Mouse (Mus musculus) limb, embryonic 13.5 days (tissue): ENCODE measurements around the gene Tmcc1. TPM values are rescaled to one million over a fixed set of nuclear protein-coding genes. Genes with fewer than 3 reads are reported as not detected.

Experiments
- ATAC-seq: fragments of 200-750 bp; cut with Nextera tagmentation; 2 replicates; pipeline ENCODE4 v1.8.0; 2017; ENCODE audit warnings: low read depth, moderate number of reproducible peaks, moderate TSS enrichment; ENCODE audit not compliant: low FRiP score
- H3K27ac ChIP-seq: fragments of 300-500 bp; sonication (generic); 2 replicates; pipeline ENCODE4 v1.5.1; 2015; ENCODE audit warnings: inconsistent platforms, mild to moderate bottlenecking, moderate library complexity
- H3K27me3 ChIP-seq: fragments of 300-500 bp; sonication (generic); 2 replicates; pipeline ENCODE4 v1.6.1; 2015; ENCODE audit warnings: mild to moderate bottlenecking, inconsistent platforms
- H3K36me3 ChIP-seq: fragments of 300-500 bp; sonication (generic); 2 replicates; pipeline ENCODE4 v1.6.1; 2015; ENCODE audit warnings: inconsistent platforms, mild to moderate bottlenecking, moderate library complexity
- H3K4me1 ChIP-seq: fragments of 300-500 bp; sonication (generic); 2 replicates; pipeline ENCODE4 v1.6.1; 2015; ENCODE audit warnings: inconsistent platforms
- H3K4me2 ChIP-seq: fragments of 300-500 bp; sonication (generic); replicated peaks from 2 replicates; pipeline ENCODE4 v1.6.1; 2015; ENCODE audit warnings: inconsistent platforms, mild to moderate bottlenecking, moderate library complexity
- H3K4me3 ChIP-seq: fragments of 300-500 bp; sonication (generic); 2 replicates; pipeline ENCODE4 v1.5.1; 2015; ENCODE audit warnings: moderate library complexity, mild to moderate bottlenecking, inconsistent platforms
- H3K9ac ChIP-seq: fragments of 300-500 bp; sonication (generic); 2 replicates; pipeline ENCODE4 v1.6.1; 2015; ENCODE audit warnings: mild to moderate bottlenecking, inconsistent platforms
- H3K9me3 ChIP-seq: fragments of 300-500 bp; sonication (generic); 2 replicates; pipeline ENCODE4 v1.6.1; 2016; ENCODE audit warnings: inconsistent platforms
- WGBS: fragments of 180-500 bp; shearing (Covaris S2); methylation state at CpG from one replicate; pipeline ENCODE4 v1.1.7; 2015; 5-methylcytosine and 5-hydroxymethylcytosine counted together
- polyA plus RNA-seq: library from polyadenylated mRNA; unstranded; fragments of >200 nt; fragmentation: Nextera tagmentation; extraction: Ambion mirVana; gene quantifications from 2 replicates; pipeline ENCODE4 v1.2.1, GENCODE M21; 2015

Gene Tmcc1
- polyA plus RNA-seq, 1 experiment from 2014 or later, result 18.8 TPM

GRCm38 (mm10) chr6:116036555-116036954 is 156.7 kb downstream of the Tmcc1 start:
- no peaks in the 10 kb centered on the region for H3K4me1 ChIP-seq
- peaks cover 5% of the 10 kb centered on the region; the same call in 1 of the 2 replicates for H3K36me3 ChIP-seq
- H3K9ac ChIP-seq, result no peak overlapping the region
- H3K9me3 ChIP-seq, result no peaks in the 10 kb centered on the region
- WGBS, result 88% methylated on average over 2 of the region's 2 CpGs
- no peak overlapping the region for H3K27ac ChIP-seq
- H3K27me3 ChIP-seq, result no peaks in the 10 kb centered on the region
- no peak for ATAC-seq
- H3K4me3 ChIP-seq, result no peak overlapping the region
- no peak overlapping the region for H3K4me2 ChIP-seq

- 93% methylated on average over 5 of the region's 5 CpGs for WGBS
Measured at GRCm38 (mm10) chr6:116031052-116031451, 162.2 kb downstream of the Tmcc1 start.

DNA sequence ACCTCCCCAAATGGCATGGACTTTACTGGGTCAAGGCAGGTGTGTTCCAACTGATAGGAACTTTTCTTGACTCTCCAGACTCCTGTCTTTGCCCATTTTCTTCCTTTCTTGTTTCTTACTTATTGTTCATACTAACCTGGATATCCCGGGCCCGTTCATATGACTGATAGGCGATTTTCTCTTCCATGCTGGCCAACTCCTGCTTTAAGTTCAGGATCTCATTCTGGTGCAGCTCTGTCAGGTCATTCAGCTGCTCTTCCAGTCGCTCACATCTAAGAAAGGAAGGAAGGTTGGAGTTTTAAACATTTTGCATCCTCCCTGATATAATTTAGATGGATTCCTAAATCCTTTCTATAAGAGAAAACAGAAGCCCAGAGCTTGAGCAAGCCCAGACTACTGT is 168.6 kb downstream of the Tmcc1 start:
- Histone ChIP-seq H3K27me3 (no peaks in the 10 kb centered on the region), H3K4me2 (no peak overlapping the region), H3K9ac (no peak overlapping the region), H3K9me3 (peaks cover 9% of the 10 kb centered on the region), H3K36me3 (peaks cover 53% of the 10 kb centered on the region), H3K27ac (no peak overlapping the region), H3K4me3 (no peak overlapping the region), H3K4me1 (no peaks in the 10 kb centered on the region)
- 89% methylated on average over 4 of the region's 4 CpGs for WGBS
- no peak for ATAC-seq

More at GRCm38 (mm10) chr6:116031052-116031451, 162.2 kb downstream of the Tmcc1 start:
- no peak overlapping the region for H3K27ac ChIP-seq
- no peak for ATAC-seq
- no peak overlapping the region for H3K4me2 ChIP-seq
- peaks cover 8% of the 10 kb centered on the region for H3K36me3 ChIP-seq
- H3K27me3 ChIP-seq, result no peaks in the 10 kb centered on the region
- no peak overlapping the region for H3K9ac ChIP-seq
- H3K4me3 ChIP-seq, result no peak overlapping the region
- no peaks in the 10 kb centered on the region for H3K9me3 ChIP-seq
- H3K4me1 ChIP-seq, result no peaks in the 10 kb centered on the region

DNA sequence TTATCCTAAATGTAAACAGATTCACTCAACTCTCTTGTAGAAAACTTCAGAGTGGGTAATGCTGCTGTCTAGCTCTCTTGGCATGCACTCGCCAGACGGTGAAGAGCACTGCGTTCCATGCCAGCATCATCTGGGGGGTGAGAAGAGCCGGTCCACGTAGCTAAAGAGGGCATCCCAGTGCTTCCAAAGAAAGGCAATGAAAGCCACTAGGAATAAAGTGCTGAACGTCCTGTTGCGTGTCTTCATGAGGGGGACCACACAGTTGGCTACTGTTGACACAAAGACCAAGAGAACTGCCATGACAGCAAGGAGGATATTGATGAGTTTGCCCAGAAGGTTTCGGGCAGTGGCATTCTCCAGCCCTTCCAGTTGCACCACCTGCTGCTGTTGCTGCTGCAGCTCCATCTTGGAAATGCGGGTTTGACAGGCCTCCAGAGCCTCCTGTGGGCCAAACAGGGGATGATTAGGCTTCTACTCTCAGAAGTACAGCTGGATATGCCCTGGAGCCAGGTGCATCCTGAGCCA is 171.3 kb downstream of the Tmcc1 start:
- no peak for ATAC-seq
- WGBS, result 85% methylated on average over 9 of the region's 9 CpGs
- H3K36me3 ChIP-seq, result peaks cover 53% of the 10 kb centered on the region

DNA sequence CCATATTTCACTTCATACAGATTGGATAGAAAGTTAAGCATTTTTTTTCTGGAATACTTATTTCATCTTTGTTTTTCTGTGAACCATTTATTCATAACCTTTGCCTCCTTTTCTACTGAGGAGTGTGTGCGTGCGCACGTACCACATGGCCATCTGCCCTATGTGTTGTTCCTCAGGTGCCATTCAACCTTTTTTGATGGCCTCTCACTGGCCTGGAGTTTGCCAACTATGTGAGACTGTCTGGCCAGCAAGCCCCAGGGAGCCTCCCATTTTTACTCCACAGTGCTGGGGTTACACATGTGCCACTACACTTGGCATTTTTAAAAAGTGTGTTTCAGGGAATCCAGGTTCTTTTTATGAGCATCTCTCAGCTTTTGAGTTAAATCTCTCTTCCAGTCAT is 177.4 kb downstream of the Tmcc1 start:
- H3K27me3 ChIP-seq, result no peaks in the 10 kb centered on the region
- no peaks in the 10 kb centered on the region for H3K4me1 ChIP-seq
- H3K4me2 ChIP-seq, result no peak overlapping the region
- no peak overlapping the region for H3K4me3 ChIP-seq
- H3K9me3 ChIP-seq, result no peaks in the 10 kb centered on the region
- 90% methylated on average over 3 of the region's 3 CpGs for WGBS
- H3K36me3 ChIP-seq, result peaks cover 15% of the 10 kb centered on the region
- H3K9ac ChIP-seq, result no peak overlapping the region
- no peak for ATAC-seq
- H3K27ac ChIP-seq, result no peak overlapping the region

More for the DNA sequence above, 171.3 kb downstream of the Tmcc1 start:
- no peak overlapping the region for H3K4me2 ChIP-seq
- peaks cover 9% of the 10 kb centered on the region for H3K9me3 ChIP-seq
- no peak overlapping the region for H3K27ac ChIP-seq
- H3K9ac ChIP-seq, result no peak overlapping the region
- no peaks in the 10 kb centered on the region for H3K27me3 ChIP-seq
- H3K4me3 ChIP-seq, result no peak overlapping the region
- H3K4me1 ChIP-seq, result no peaks in the 10 kb centered on the region

GRCm38 (mm10) chr6:116014111-116014510 is 179.2 kb downstream of the Tmcc1 start:
- H3K4me3 ChIP-seq, result no peak overlapping the region
- no peak overlapping the region for H3K9ac ChIP-seq
- no peaks in the 10 kb centered on the region for H3K36me3 ChIP-seq
- WGBS, result 67% methylated on average over 6 of the region's 6 CpGs
- ATAC-seq, result no peak
- H3K27ac ChIP-seq, result no peak overlapping the region
- no peaks in the 10 kb centered on the region for H3K9me3 ChIP-seq
- no peak overlapping the region for H3K4me2 ChIP-seq
- H3K4me1 ChIP-seq, result no peaks in the 10 kb centered on the region
- no peaks in the 10 kb centered on the region for H3K27me3 ChIP-seq

GRCm38 (mm10) chr6:116013687-116014086 is 179.6 kb downstream of the Tmcc1 start:
- H3K27me3 ChIP-seq, result no peaks in the 10 kb centered on the region

DNA sequence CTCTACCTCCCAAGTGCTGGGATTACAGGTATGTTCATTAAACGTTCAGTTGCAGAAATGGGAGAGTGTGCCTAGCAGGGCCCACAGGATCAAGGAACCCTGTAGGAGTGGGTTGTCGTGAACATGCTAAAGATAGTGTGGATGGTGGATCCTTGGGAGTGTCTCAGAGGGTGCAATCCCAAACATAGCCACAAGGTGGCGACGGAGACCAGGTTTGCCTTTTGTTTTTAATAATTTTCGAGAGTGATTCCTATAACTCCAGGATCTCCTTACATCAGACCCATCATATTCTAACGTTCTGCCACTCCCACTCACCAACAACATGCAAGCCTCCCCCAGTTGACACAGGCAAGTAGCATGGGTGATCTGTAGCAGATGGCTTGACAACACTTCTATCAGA is 182.7 kb downstream of the Tmcc1 start:
- Histone ChIP-seq H3K4me2 (no peak overlapping the region), H3K4me3 (no peak overlapping the region), H3K4me1 (peaks cover 12% of the 10 kb centered on the region; the same call in 1 of the 2 replicates), H3K27ac (no peak overlapping the region), H3K9ac (no peak overlapping the region), H3K9me3 (no peaks in the 10 kb centered on the region), H3K36me3 (no peaks in the 10 kb centered on the region), H3K27me3 (no peaks in the 10 kb centered on the region)
- WGBS, result 5% methylated on average over 6 of the region's 6 CpGs
- no peak for ATAC-seq

More at GRCm38 (mm10) chr6:116013687-116014086, 179.6 kb downstream of the Tmcc1 start:
- Histone ChIP-seq H3K27ac (no peak overlapping the region), H3K4me2 (no peak overlapping the region), H3K9me3 (no peaks in the 10 kb centered on the region), H3K9ac (no peak overlapping the region), H3K36me3 (no peaks in the 10 kb centered on the region), H3K4me1 (no peaks in the 10 kb centered on the region), H3K4me3 (no peak overlapping the region)
- no peak for ATAC-seq
- 58% methylated on average over 3 of the region's 3 CpGs for WGBS

DNA sequence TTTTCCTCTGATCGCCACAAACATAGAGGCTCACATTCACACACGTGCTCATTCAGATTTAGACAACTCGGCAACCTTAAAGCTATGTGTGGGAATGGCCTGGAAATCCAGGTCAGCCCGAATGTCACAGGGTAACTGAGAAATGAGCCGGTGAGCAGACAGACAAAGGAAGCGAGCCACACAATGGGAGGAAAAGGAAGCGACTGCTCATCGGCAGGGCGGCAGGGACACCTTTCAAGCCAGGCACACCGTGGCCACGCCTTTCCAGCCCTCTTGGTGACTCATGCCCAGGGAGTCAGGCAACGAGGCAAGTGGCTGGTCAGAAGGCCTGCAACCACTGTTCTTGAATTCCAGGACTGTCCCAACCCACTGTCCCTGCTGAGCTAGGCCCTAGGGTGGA is 183.9 kb downstream of the Tmcc1 start:
- H3K27ac ChIP-seq, result no peak overlapping the region
- no peak overlapping the region for H3K9ac ChIP-seq
- no peaks in the 10 kb centered on the region for H3K9me3 ChIP-seq
- H3K36me3 ChIP-seq, result no peaks in the 10 kb centered on the region
- no peak overlapping the region for H3K4me2 ChIP-seq
- no peak for ATAC-seq
- no peak overlapping the region for H3K4me3 ChIP-seq
- WGBS, result 65% methylated on average over 12 of the region's 12 CpGs
- no peaks in the 10 kb centered on the region for H3K27me3 ChIP-seq
- peaks cover 13% of the 10 kb centered on the region for H3K4me1 ChIP-seq

- 23% methylated on average over 8 of the region's 9 CpGs for WGBS
- Histone ChIP-seq H3K4me2 (no peak overlapping the region), H3K4me3 (no peak overlapping the region), H3K27ac (no peak overlapping the region), H3K9me3 (no peaks in the 10 kb centered on the region), H3K4me1 (peaks cover 21% of the 10 kb centered on the region), H3K36me3 (no peaks in the 10 kb centered on the region), H3K9ac (no peak overlapping the region), H3K27me3 (no peaks in the 10 kb centered on the region)
- ATAC-seq, result peak; percentile 12; the same call in 1 of the 2 replicates
Measured at GRCm38 (mm10) chr6:116007561-116008173, 185.6 kb downstream of the Tmcc1 start.

DNA sequence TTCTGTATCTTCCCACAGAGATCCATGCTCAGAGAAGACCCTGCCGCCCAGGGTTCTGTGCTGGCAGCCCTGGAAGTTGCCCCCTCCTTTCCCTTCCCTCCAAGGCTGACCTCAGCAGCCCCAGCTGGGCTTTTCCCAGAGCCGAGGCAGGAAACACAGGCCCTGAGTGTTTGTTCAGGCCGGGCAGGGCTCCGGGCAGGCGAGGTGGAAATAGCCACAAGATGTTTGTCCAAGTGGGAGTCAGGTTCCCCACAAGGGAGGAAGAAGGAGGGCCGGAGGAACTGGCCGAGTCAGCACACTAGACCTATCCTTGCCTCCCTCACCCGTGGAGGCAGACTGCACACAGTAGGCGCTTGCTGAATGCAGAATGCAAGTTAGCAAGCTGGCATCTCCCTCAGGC is 186.6 kb downstream of the Tmcc1 start:
- H3K4me3 ChIP-seq, result no peak overlapping the region

GRCm38 (mm10) chr6:116005959-116006288 is 187.4 kb downstream of the Tmcc1 start:
- no peak overlapping the region for H3K9ac ChIP-seq
- no peak for ATAC-seq
- no peaks in the 10 kb centered on the region for H3K27me3 ChIP-seq
- no peaks in the 10 kb centered on the region for H3K9me3 ChIP-seq
- WGBS, result 88% methylated on average over 4 of the region's 4 CpGs
- no peak overlapping the region for H3K4me2 ChIP-seq
- H3K27ac ChIP-seq, result no peak overlapping the region
- H3K4me3 ChIP-seq, result no peak overlapping the region
- H3K36me3 ChIP-seq, result no peaks in the 10 kb centered on the region
- H3K4me1 ChIP-seq, result peaks cover 21% of the 10 kb centered on the region

More for the DNA sequence above, 186.6 kb downstream of the Tmcc1 start:
- 44% methylated on average over 9 of the region's 9 CpGs for WGBS
- no peak for ATAC-seq
- Histone ChIP-seq H3K27ac (no peak overlapping the region), H3K4me2 (no peak overlapping the region), H3K9me3 (no peaks in the 10 kb centered on the region), H3K27me3 (no peaks in the 10 kb centered on the region), H3K9ac (0 out of 2 replicates have a peak overlapping the region, but pooled peaks have one; percentile 25), H3K4me1 (peaks cover 21% of the 10 kb centered on the region), H3K36me3 (no peaks in the 10 kb centered on the region)
